Mouse (Mus musculus) midbrain, embryonic 11.5 days (tissue): ENCODE data around the gene Gm5460. TPM values are rescaled to one million over a fixed set of nuclear protein-coding genes. Genes with fewer than 3 reads are reported as not detected.

Source experiments
- ATAC-seq: fragments of 200-750 bp; cut with Nextera tagmentation; 2 replicates; pipeline ENCODE4 v1.8.0; 2017; ENCODE audit warnings: moderate TSS enrichment, moderate library complexity; ENCODE audit not compliant: low FRiP score
- DNase-seq: peaks from one replicate; pipeline ENCODE4 v3.0.0; 2015; ENCODE audit warnings: low spot score; ENCODE audit errors: missing footprints
- H3K27ac ChIP-seq: fragments of 300-500 bp; sonication (generic); 2 replicates; pipeline ENCODE4 v1.5.1; 2014; ENCODE audit warnings: low read depth, low read length
- H3K27me3 ChIP-seq: fragments of 300-500 bp; sonication (generic); 2 replicates; pipeline ENCODE4 v1.6.1; 2014; ENCODE audit warnings: mild to moderate bottlenecking, low read length, moderate library complexity, mixed read lengths; ENCODE audit not compliant: control insufficient read depth, insufficient read depth
- H3K36me3 ChIP-seq: fragments of 300-500 bp; sonication (generic); 2 replicates; pipeline ENCODE4 v1.6.1; 2014; ENCODE audit warnings: mild to moderate bottlenecking, low read length, moderate library complexity, mixed read lengths; ENCODE audit not compliant: control insufficient read depth, insufficient read depth
- H3K4me1 ChIP-seq: fragments of 300-500 bp; sonication (generic); 2 replicates; pipeline ENCODE4 v1.6.1; 2014; ENCODE audit warnings: low read length; ENCODE audit not compliant: control insufficient read depth, insufficient read depth
- H3K4me2 ChIP-seq: fragments of 300-500 bp; sonication (generic); 2 replicates; pipeline ENCODE4 v1.6.1; 2014; ENCODE audit warnings: mild to moderate bottlenecking, moderate library complexity
- H3K4me3 ChIP-seq: fragments of 300-500 bp; sonication (generic); 2 replicates; pipeline ENCODE4 v1.5.1; 2014; ENCODE audit warnings: low read depth, low read length
- H3K9ac ChIP-seq: fragments of 300-500 bp; sonication (generic); 2 replicates; pipeline ENCODE4 v1.6.1; 2014; ENCODE audit warnings: low read length
- H3K9me3 ChIP-seq: fragments of 300-500 bp; sonication (generic); 2 replicates; pipeline ENCODE4 v1.6.1; 2016; ENCODE audit warnings: low read length; ENCODE audit not compliant: control insufficient read depth
- WGBS: fragments of 180-500 bp; shearing (Covaris S2); extraction: QIAGEN DNeasy Blood & Tissue Kit; methylation state at CpG from one replicate; pipeline ENCODE4 v1.1.7; 2014; 5-methylcytosine and 5-hydroxymethylcytosine counted together
- polyA plus RNA-seq: library from polyadenylated mRNA; unstranded; fragments of >200 nt; fragmentation: Nextera tagmentation; extraction: Ambion mirVana; gene quantifications from 2 replicates; pipeline ENCODE4 v1.2.1, GENCODE M21; 2014

Gene Gm5460
- polyA plus RNA-seq, 1 experiment from 2014 or later = not detected

DNA sequence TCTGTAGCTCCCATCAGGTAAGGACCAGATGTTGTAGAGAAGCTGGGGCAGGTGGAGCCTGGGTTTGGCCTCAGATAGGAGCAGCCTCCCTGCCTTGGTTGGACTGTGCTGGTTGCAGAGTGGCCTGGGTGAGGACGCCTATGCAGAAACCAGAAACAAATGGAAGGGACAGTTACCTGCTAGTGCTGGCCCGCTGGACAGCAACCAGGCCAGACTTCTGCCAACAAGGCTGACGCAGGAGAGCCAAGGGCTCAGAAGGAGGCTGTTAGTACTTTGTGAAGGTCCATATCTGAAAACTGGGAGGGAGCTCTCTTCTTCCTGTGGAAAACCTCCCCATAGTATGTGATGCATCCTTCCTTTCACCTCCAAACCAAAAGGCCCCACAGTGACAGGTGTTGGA, 26.8 kb downstream of the Gm5460 start:
- H3K27ac ChIP-seq = no peak overlapping the region
- no peak for ATAC-seq
- H3K9ac ChIP-seq = no peak overlapping the region
- DNase-seq = no peak
- WGBS = 63% methylated on average over 3 of the region's 3 CpGs
- H3K9me3 ChIP-seq = no peaks in the 10 kb centered on the region
- H3K27me3 ChIP-seq = no peaks in the 10 kb centered on the region
- no peaks in the 10 kb centered on the region for H3K36me3 ChIP-seq
- no peaks in the 10 kb centered on the region for H3K4me1 ChIP-seq
- H3K4me3 ChIP-seq = no peak overlapping the region
- H3K4me2 ChIP-seq = no peak overlapping the region

DNA sequence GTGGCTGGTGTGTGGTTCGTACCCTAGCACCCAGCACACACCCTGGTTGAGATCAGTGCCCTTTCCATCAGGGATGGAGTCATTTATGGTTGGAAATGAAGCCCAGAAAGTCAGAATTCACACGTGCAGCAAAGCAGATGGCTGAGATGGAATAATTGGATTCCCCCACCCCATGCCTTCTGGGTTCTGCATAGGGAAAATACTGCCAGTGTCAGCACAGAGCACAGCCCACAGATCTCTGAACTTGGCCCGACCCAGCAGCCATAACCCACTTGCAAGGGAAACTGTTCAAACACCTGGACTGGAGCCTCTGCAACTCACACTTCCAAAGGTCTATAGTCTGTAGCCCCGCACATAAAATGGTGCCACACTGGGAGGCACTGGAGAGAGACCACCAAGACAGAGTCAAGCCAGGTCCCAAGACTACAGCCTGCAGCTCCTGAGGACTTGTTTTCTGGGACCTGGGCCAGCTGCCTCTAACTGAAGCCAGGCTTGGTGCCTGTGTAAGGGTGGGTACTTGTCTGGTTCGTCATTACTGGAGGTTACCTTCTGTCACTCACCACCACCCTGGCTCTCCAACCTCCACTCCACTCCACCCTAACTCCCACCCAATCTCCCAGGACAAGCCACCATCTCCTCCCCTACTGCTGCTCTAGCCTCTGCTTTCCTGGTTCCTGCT, 33.7 kb downstream of the Gm5460 start:
- Histone ChIP-seq H3K9me3 (no peaks in the 10 kb centered on the region), H3K4me3 (no peak overlapping the region), H3K27me3 (no peaks in the 10 kb centered on the region), H3K4me2 (no peak overlapping the region), H3K4me1 (no peaks in the 10 kb centered on the region), H3K27ac (no peak overlapping the region), H3K9ac (no peak overlapping the region), H3K36me3 (no peaks in the 10 kb centered on the region)
- 82% methylated on average over 5 of the region's 5 CpGs for WGBS
- ATAC-seq (no peak), DNase-seq (no peak)

DNA sequence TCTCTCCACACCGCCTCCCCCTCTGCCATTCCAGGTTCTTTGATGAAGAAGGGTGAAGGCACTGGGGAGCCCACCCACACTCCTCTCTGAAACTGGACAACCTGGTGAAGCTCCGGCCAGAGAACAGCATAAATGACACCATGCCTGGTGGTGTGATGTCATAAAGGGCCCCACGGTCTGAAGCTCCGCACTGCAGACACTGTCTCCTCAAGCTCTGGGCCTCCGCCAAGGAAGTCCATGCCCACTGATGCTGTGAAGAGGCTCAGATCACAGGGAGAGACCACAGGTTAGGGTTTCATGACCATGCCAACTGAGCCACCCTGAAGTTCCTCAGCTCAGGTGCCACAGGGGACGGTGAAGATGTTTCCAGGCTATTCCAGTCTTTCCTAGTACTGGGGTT, 36.0 kb downstream of the Gm5460 start, which contains the start of gene Antxrl:
Gene Antxrl, plus strand, starts transcription at position 192 of the 400 bp plus-strand sequence.
- DNase-seq = no peak
- H3K4me1 ChIP-seq = no peaks in the 10 kb centered on the region
- no peak within 1 kb of the TSS for H3K9ac ChIP-seq
- H3K27me3 ChIP-seq = no peaks in the 10 kb centered on the region
- no peak within 1 kb of the TSS for H3K4me3 ChIP-seq
- 93% methylated on average over 6 of the region's 6 CpGs for WGBS
- H3K4me2 ChIP-seq = no peak within 1 kb of the TSS
- H3K9me3 ChIP-seq = no peaks in the 10 kb centered on the region
- no peak within 1 kb of the TSS for H3K27ac ChIP-seq
- H3K36me3 ChIP-seq = no peaks in the 10 kb centered on the region
- ATAC-seq = no peak

DNA sequence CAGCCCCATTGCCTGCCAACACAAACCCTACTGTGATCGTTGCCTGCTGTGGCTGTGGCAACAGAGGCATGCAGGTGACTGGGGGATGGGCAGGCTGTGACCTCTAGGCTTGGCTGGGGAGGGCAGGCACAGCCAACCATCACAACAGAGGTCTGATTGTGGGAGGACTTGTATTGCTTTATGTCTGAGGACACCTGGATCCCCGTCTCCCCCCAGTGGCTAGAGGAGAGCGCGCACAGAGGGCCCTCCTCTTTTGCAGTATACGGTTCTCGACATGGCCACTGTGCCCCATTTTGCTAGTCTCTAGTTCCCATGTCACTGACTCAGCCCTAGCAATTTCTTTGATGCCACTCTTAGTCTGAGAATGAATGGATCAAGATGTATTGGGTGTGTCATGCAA, 55.1 kb downstream of the Gm5460 start:
- Histone ChIP-seq H3K4me3 (no peak overlapping the region), H3K4me2 (no peak overlapping the region), H3K27me3 (no peaks in the 10 kb centered on the region), H3K9ac (no peak overlapping the region), H3K36me3 (no peaks in the 10 kb centered on the region), H3K4me1 (no peaks in the 10 kb centered on the region), H3K27ac (no peak overlapping the region), H3K9me3 (no peaks in the 10 kb centered on the region)
- no peak for ATAC-seq
- DNase-seq = no peak
- WGBS = 70% methylated on average over 6 of the region's 6 CpGs

DNA sequence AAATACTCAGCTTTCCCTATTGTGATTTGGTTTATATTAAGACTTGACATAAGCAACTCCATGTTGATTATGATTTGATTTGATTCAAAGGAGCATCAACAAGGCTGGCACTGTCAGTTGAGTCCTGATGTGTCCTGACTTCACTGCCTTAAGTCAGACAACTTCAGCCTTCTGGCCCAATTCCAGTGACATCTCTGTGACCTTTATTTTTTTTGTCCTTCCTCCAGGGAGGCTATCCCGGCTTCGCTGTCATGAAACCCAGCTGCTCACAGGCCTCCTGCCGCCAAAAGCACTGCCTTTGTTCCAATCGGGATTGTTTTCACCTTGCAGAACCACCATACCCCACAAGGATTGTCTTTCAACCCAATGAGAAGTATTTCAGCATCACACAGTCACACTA, 58.8 kb downstream of the Gm5460 start:
- ATAC-seq (no peak), DNase-seq (no peak)
- H3K4me2 ChIP-seq = no peak overlapping the region
- H3K36me3 ChIP-seq = no peaks in the 10 kb centered on the region
- 40% methylated on average over 4 of the region's 4 CpGs for WGBS
- H3K27ac ChIP-seq = no peak overlapping the region
- no peak overlapping the region for H3K4me3 ChIP-seq
- H3K4me1 ChIP-seq = no peaks in the 10 kb centered on the region
- no peak overlapping the region for H3K9ac ChIP-seq
- H3K9me3 ChIP-seq = no peaks in the 10 kb centered on the region
- no peaks in the 10 kb centered on the region for H3K27me3 ChIP-seq

DNA sequence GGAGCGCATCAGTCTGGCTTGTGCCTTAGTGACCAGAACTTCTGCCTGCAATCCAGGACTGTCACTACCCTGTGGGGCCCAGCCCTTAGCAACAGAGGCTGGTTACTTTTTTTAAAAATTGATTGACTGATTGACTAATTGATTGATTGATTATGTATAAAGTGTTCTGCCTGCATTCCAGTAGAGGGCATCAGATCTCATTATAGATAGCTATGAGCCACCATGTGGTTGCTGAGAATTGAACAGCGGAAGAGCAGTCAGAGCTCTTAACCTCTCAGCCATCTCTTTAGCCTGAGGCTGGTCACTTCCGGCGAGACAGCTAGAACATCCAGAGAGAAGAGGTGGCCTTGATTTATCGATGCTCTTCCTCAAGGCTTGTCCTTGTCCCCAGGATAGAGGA, 60.7 kb downstream of the Gm5460 start:
- Histone ChIP-seq H3K27me3 (no peaks in the 10 kb centered on the region), H3K4me2 (no peak overlapping the region), H3K4me1 (no peaks in the 10 kb centered on the region), H3K9ac (no peak overlapping the region), H3K9me3 (no peaks in the 10 kb centered on the region), H3K4me3 (no peak overlapping the region), H3K27ac (no peak overlapping the region), H3K36me3 (no peaks in the 10 kb centered on the region)
- WGBS = 82% methylated on average over 5 of the region's 5 CpGs
- ATAC-seq = no peak
- no peak for DNase-seq

DNA sequence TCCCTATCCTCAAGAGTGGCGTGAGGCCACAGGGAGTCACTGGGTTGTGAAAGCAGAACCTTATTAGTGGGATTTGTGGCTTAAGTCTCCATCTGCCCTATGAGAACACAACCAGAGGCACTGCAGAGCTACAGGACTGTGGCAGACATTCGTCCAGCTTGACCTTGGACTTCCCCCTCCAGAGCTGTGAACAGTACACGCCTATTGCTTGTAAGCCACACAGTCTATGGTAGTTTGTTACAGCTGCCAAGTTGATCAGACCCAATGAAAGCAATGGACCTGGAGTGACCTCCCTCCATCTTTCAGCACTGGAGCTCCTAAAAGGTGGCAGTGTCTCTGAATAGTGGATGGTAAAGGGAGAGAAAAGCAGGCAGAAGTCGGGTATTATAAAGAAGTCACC, 61.7 kb downstream of the Gm5460 start:
- no peaks in the 10 kb centered on the region for H3K4me1 ChIP-seq
- H3K27me3 ChIP-seq = no peaks in the 10 kb centered on the region
- no peak overlapping the region for H3K9ac ChIP-seq
- no peak overlapping the region for H3K27ac ChIP-seq
- H3K4me3 ChIP-seq = no peak overlapping the region
- 80% methylated on average over 4 of the region's 4 CpGs for WGBS
- no peak for DNase-seq
- H3K4me2 ChIP-seq = no peak overlapping the region
- no peaks in the 10 kb centered on the region for H3K9me3 ChIP-seq
- no peaks in the 10 kb centered on the region for H3K36me3 ChIP-seq
- no peak for ATAC-seq

DNA sequence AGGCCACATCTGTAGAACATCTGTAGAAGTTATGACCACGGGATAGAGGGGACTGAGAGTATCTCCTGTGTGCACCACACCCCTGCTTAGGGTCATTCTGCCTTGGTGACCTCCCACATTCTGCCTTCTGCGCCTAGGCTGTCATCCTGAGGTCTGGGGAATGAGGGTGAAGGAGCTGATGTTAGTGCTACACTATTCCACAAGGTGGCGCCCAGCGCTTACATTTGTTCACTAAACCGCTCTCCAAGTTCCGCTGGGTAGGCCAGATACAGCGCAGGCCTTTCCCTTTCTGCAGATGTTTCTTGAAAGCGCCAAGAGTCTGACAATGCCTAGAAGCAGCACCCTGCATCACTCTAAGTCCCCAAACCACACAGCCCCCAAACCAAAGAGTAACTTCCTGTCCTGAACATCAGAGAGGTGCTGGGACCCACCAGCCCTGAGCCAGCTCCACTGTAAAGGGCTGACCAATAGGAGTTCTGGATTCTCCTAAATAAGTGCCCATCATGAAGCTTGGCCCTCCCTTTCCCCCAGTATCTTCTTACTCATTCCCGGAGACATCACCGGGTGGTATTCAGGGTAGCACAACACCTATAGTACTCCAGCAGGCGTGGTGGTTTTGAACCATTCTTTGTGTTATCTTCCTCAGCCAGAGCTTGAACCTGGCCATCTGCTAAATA, 63.9 kb downstream of the Gm5460 start:
- Histone ChIP-seq H3K36me3 (no peaks in the 10 kb centered on the region), H3K27ac (no peak overlapping the region), H3K9ac (no peak overlapping the region), H3K27me3 (no peaks in the 10 kb centered on the region), H3K4me1 (no peaks in the 10 kb centered on the region), H3K9me3 (no peaks in the 10 kb centered on the region), H3K4me3 (no peak overlapping the region), H3K4me2 (no peak overlapping the region)
- WGBS = 11% methylated on average over 11 of the region's 11 CpGs
- ATAC-seq (peak; percentile 81), DNase-seq (peak; percentile 96)

DNA sequence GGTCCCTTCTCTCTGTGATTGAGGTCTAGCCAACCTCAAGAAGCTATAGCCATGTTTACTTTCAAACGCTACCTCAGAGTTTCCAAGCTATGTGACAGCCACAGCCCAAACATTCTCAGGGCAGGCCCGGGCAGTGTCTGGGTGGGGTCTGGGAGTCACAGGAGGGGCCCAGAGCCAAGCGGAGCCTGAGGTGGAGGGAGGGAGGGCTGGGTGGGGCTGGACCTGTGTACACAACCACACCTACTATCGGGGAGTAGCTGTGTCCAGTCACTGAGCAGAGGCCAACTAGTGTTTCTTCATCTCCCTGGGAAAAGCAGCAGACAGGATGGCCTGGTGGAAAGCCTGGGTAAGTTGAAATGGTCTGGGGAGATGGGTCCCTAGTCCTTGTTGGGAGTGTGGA, 69.2 kb downstream of the Gm5460 start, which contains the start of gene Anxa8:
Gene Anxa8, plus strand, starts transcription at position 251 of the 400 bp plus-strand sequence.
- Histone ChIP-seq H3K36me3 (no peaks in the 10 kb centered on the region), H3K9ac (no peak within 1 kb of the TSS), H3K4me2 (no peak within 1 kb of the TSS), H3K27me3 (no peaks in the 10 kb centered on the region), H3K9me3 (no peaks in the 10 kb centered on the region), H3K27ac (no peak within 1 kb of the TSS), H3K4me1 (no peaks in the 10 kb centered on the region), H3K4me3 (no peak within 1 kb of the TSS)
- DNase-seq (no peak), ATAC-seq (no peak)
- WGBS = 78% methylated on average over 4 of the region's 4 CpGs
